Mouse (Mus musculus) thymus, adult 2 months (tissue): Measurements from ENCODE around the gene Dhx34.

Experiments
- CTCF ChIP-seq: fragments of 200-500 bp; IDR thresholded peaks from 2 replicates; pipeline ENCODE4 v1.5.1; 2012; ENCODE audit warnings: mild to moderate bottlenecking, control low read depth, low read length, moderate library complexity, borderline replicate concordance; ENCODE audit not compliant: control insufficient read depth, poor library complexity, insufficient read depth; ENCODE audit errors: extremely low read depth
- POLR2A ChIP-seq: fragments of 200-500 bp; IDR thresholded peaks from 2 replicates; pipeline ENCODE4 v1.6.1; 2012; ENCODE audit warnings: mild to moderate bottlenecking, low read length, control low read depth, moderate library complexity; ENCODE audit not compliant: control insufficient read depth, poor library complexity, insufficient read depth; ENCODE audit errors: extremely low read depth

GRCm38 (mm10) chr7:16207496-16207895 is 14.3 kb downstream of the Dhx34 start:
- TF ChIP-seq CTCF, result no peak
- no peak for TF ChIP-seq POLR2A
